Mouse (Mus musculus) stomach, postnatal 0 days (tissue): ENCODE results near the gene Olfr1440. TPM values are rescaled to one million over a fixed set of nuclear protein-coding genes. Genes with fewer than 3 reads are reported as not detected.

Experiments used
- ATAC-seq: fragments of 200-750 bp; cut with Nextera tagmentation; 2 replicates; pipeline ENCODE4 v1.8.0; 2017; ENCODE audit not compliant: low FRiP score, low TSS enrichment
- DNase-seq: peaks from one replicate; pipeline ENCODE4 v3.0.0-alpha.2; 2016; ENCODE audit warnings: low spot score
- H3K27ac ChIP-seq: fragments of 300-500 bp; sonication (generic); replicated peaks from 2 replicates; pipeline ENCODE4 v1.5.1; 2014; ENCODE audit warnings: mild to moderate bottlenecking, control low read depth
- H3K27me3 ChIP-seq: fragments of 300-500 bp; sonication (generic); 2 replicates; pipeline ENCODE4 v1.6.1; 2014; ENCODE audit warnings: low read length; ENCODE audit not compliant: control insufficient read depth, insufficient read depth
- H3K36me3 ChIP-seq: fragments of 300-500 bp; sonication (generic); 2 replicates; pipeline ENCODE4 v1.6.1; 2014; ENCODE audit warnings: low read length, mixed read lengths; ENCODE audit not compliant: control insufficient read depth, insufficient read depth
- H3K4me1 ChIP-seq: fragments of 300-500 bp; sonication (generic); replicated peaks from 2 replicates; pipeline ENCODE4 v1.6.1; 2014; ENCODE audit warnings: antibody characterized with exemption; ENCODE audit not compliant: control insufficient read depth, insufficient read depth
- H3K4me2 ChIP-seq: fragments of 300-500 bp; sonication (generic); replicated peaks from 2 replicates; pipeline ENCODE4 v1.6.1; 2014; ENCODE audit warnings: low read depth, mild to moderate bottlenecking, control low read depth, moderate library complexity
- H3K4me3 ChIP-seq: fragments of 300-500 bp; sonication (generic); 2 replicates; pipeline ENCODE4 v1.5.1; 2014; ENCODE audit warnings: low read depth, low read length, control low read depth
- H3K9ac ChIP-seq: fragments of 300-500 bp; sonication (generic); 2 replicates; pipeline ENCODE4 v1.6.1; 2014; ENCODE audit warnings: mild to moderate bottlenecking, low read length, control low read depth, mixed read lengths
- H3K9me3 ChIP-seq: fragments of 300-500 bp; sonication (generic); 2 replicates; pipeline ENCODE4 v1.6.1; 2016; ENCODE audit warnings: low read length; ENCODE audit not compliant: control insufficient read depth
- CTCF ChIP-seq: IDR thresholded peaks from 2 replicates; pipeline ENCODE4 v1.5.1; 2016; ENCODE audit warnings: antibody characterized with exemption, low read depth, mild to moderate bottlenecking, moderate library complexity
- EP300 ChIP-seq: optimal IDR thresholded peaks from 2 replicates; pipeline ENCODE3; 2016; ENCODE audit warnings: antibody characterized with exemption
- WGBS: fragments of 180-500 bp; shearing (Covaris S2); extraction: QIAGEN DNeasy Blood & Tissue Kit; methylation state at CpG from one replicate; pipeline ENCODE4 v1.1.7; 2014; 5-methylcytosine and 5-hydroxymethylcytosine counted together
- polyA plus RNA-seq: library from polyadenylated mRNA; unstranded; fragments of >200 nt; fragmentation: Nextera tagmentation; extraction: Ambion mirVana; gene quantifications from 2 replicates; pipeline ENCODE4 v1.2.1, GENCODE M21; 2015

Olfr1440 gene
- polyA plus RNA-seq, result not detected in 2 replicates

GRCm38 (mm10) chr19:12386979-12387378, at the start of gene Olfr1440:
Olfr1440 (plus strand) TSS chr19:12387279.
- no peak within 1 kb of the TSS for H3K4me3 ChIP-seq
- ATAC-seq, result no peak
- WGBS, result 81% methylated on average over 2 of the region's 2 CpGs
- H3K36me3 ChIP-seq, result no peaks in the 10 kb centered on the region
- H3K9ac ChIP-seq, result no peak within 1 kb of the TSS
- DNase-seq, result no peak
- H3K27me3 ChIP-seq, result no peaks in the 10 kb centered on the region
- no peak within 1 kb of the TSS for H3K27ac ChIP-seq
- no peaks in the 10 kb centered on the region for H3K9me3 ChIP-seq
- no peaks in the 10 kb centered on the region for H3K4me1 ChIP-seq
- TF ChIP-seq EP300 (no peak), CTCF (no peak)
- no peak within 1 kb of the TSS for H3K4me2 ChIP-seq

- no peak for ATAC-seq
These were observed 14.1 kb upstream of the Olfr1440 start for GRCm38 (mm10) chr19:12373004-12373403.

GRCm38 (mm10) chr19:12374465-12375025, 12.5 kb upstream of the Olfr1440 start:
- H3K27me3 ChIP-seq, result no peaks in the 10 kb centered on the region
- ATAC-seq, result no peak
- DNase-seq, result no peak
- H3K36me3 ChIP-seq, result no peaks in the 10 kb centered on the region
- H3K9me3 ChIP-seq, result no peaks in the 10 kb centered on the region
- H3K9ac ChIP-seq, result no peak overlapping the region
- H3K4me1 ChIP-seq, result no peaks in the 10 kb centered on the region
- H3K4me2 ChIP-seq, result no peak overlapping the region
- H3K4me3 ChIP-seq, result no peak overlapping the region
- no peak overlapping the region for H3K27ac ChIP-seq
- TF ChIP-seq CTCF (no peak), EP300 (no peak)
- WGBS, result 37% methylated on average over 2 of the region's 2 CpGs

More at GRCm38 (mm10) chr19:12373004-12373403, 14.1 kb upstream of the Olfr1440 start:
- Histone ChIP-seq H3K27me3 (no peaks in the 10 kb centered on the region), H3K4me2 (no peak overlapping the region), H3K9me3 (no peaks in the 10 kb centered on the region), H3K36me3 (no peaks in the 10 kb centered on the region), H3K4me1 (no peaks in the 10 kb centered on the region), H3K4me3 (no peak overlapping the region), H3K9ac (no peak overlapping the region), H3K27ac (no peak overlapping the region)
- TF ChIP-seq EP300 (no peak), CTCF (no peak)
- DNase-seq, result no peak
- WGBS, result 76% methylated on average over 3 of the region's 3 CpGs

- no peak overlapping the region for H3K4me3 ChIP-seq
- H3K9me3 ChIP-seq, result no peaks in the 10 kb centered on the region
- H3K27ac ChIP-seq, result no peak overlapping the region
- TF ChIP-seq EP300 (no peak), CTCF (no peak)
- DNase-seq (no peak), ATAC-seq (no peak)
- H3K4me2 ChIP-seq, result no peak overlapping the region
- H3K36me3 ChIP-seq, result no peaks in the 10 kb centered on the region
- H3K27me3 ChIP-seq, result no peaks in the 10 kb centered on the region
- no peaks in the 10 kb centered on the region for H3K4me1 ChIP-seq
- no peak overlapping the region for H3K9ac ChIP-seq
These were observed 26.7 kb downstream of the Olfr1440 start for GRCm38 (mm10) chr19:12413737-12414136.

GRCm38 (mm10) chr19:12417361-12417760, 30.3 kb downstream of the Olfr1440 start, which contains the start of gene Olfr1441:
Olfr1441 (plus strand) TSS chr19:12417433.
- no peak for TF ChIP-seq EP300
- TF ChIP-seq CTCF, result no peak
- no peak for ATAC-seq

GRCm38 (mm10) chr19:12418312-12418711, 31.2 kb downstream of the Olfr1440 start:
- WGBS, result 25% methylated on average over 3 of the region's 3 CpGs
- ATAC-seq, result no peak
- no peaks in the 10 kb centered on the region for H3K27me3 ChIP-seq
- H3K4me2 ChIP-seq, result no peak overlapping the region
- no peak overlapping the region for H3K27ac ChIP-seq
- H3K36me3 ChIP-seq, result no peaks in the 10 kb centered on the region
- no peaks in the 10 kb centered on the region for H3K9me3 ChIP-seq
- no peak for TF ChIP-seq EP300
- TF ChIP-seq CTCF, result no peak
- DNase-seq, result no peak
- no peak overlapping the region for H3K4me3 ChIP-seq
- no peak overlapping the region for H3K9ac ChIP-seq
- H3K4me1 ChIP-seq, result no peaks in the 10 kb centered on the region

More at GRCm38 (mm10) chr19:12417361-12417760, 30.3 kb downstream of the Olfr1440 start, which contains the start of gene Olfr1441:
- Histone ChIP-seq H3K4me1 (no peaks in the 10 kb centered on the region), H3K36me3 (no peaks in the 10 kb centered on the region), H3K4me3 (no peak within 1 kb of the TSS), H3K4me2 (no peak within 1 kb of the TSS), H3K9me3 (no peaks in the 10 kb centered on the region), H3K27me3 (no peaks in the 10 kb centered on the region), H3K27ac (no peak within 1 kb of the TSS), H3K9ac (no peak within 1 kb of the TSS)
- DNase-seq, result no peak
